Mouse (Mus musculus): ENCODE measurements around the gene Gpr25. TPM values are rescaled to one million over a fixed set of nuclear protein-coding genes. Genes with fewer than 3 reads are reported as not detected.

Gpr25 gene
- total RNA-seq, 1 experiment from 2014 or later = not detected

DNA sequence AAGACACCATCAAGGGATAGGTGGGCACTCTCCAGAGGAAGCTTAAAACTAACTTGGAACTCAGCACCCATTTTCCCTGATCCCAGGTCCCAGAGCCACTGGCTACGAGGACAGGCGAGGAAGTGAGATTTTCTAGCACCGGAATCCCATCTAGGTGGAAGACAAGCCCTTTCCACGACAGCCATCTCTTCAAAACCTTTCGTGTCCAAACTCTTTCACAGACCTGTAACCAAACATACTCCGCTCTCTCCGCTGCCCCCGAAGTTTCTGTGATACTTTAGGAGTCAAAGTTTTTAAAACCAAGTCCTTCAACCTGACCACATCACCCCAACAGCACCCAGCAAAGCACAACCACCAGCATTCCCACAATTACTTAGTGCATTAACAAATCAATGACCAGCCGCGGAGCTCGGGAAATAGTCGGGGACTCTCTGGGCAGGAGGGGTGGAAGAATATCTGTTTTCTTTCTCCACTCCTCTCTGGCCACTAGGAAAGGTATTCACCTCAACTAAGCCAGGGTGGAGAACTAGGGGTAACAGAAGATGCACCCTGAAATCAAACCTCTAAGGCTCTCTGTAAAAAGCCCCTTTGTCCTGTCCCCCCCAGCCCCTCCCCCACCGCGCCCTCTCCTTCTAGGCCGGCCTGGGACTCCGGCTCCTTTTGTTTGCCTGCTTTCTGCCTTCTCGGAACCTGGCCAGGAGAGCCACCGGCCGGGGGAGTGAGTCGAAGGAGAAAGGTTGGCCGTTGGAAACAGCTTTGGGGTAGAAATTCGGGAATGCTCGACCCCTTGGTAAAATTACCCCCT is 27.5 kb downstream of the Gpr25 start:
- no peak for DNase-seq

GRCm38 (mm10) chr1:136232285-136232926 is 28.3 kb downstream of the Gpr25 start:
- DNase-seq = no peak

DNA sequence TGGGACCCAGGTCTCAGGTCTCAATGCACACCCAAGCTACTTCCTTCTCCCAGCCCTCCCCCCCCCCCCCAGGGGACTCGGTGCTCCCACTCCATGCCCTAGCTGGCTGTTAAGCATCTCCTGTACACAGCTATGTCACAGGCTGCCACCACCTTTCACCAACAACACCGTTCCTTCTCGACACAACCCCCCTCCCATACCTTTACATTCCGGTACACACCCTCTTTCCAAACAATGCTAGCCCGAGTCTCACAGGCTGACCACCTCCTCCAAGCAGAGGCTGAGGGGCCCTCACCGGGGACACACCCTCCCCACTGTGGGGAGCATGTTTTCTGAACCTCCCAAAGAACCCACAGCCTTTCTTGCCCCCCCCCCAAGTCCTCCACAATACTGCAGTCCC is 29.1 kb downstream of the Gpr25 start:
- no peak for DNase-seq

- DNase-seq = no peak
These were observed 30.5 kb downstream of the Gpr25 start for GRCm38 (mm10) chr1:136230201-136230600.

GRCm38 (mm10) chr1:136229040-136229373 is 31.7 kb downstream of the Gpr25 start:
- no peak for DNase-seq

- DNase-seq = peak; percentile 62
These were observed 32.2 kb downstream of the Gpr25 start for GRCm38 (mm10) chr1:136228328-136229039.

DNA sequence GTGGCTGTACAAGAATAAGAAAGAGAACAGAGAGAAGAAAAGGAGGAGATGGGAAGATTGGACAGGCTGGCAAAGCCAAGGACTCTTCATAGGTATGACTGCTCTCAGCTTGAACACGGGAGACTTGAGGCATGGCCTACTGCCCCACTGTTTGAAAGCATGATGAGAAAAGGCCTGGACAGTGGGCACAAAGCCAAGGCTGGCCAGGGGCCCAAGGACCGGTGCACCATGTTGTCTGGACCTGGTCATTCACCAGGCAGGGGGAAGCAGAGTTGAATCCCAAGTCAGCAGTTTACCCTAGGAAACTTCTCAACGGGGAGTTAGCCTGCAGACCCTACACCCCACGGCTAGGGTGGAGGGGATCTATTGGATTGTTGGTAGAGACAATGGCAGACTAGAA is 32.8 kb downstream of the Gpr25 start:
- peak; percentile 81 for DNase-seq

- DNase-seq = no peak
These were observed 34.0 kb downstream of the Gpr25 start for GRCm38 (mm10) chr1:136226626-136227025.

DNA sequence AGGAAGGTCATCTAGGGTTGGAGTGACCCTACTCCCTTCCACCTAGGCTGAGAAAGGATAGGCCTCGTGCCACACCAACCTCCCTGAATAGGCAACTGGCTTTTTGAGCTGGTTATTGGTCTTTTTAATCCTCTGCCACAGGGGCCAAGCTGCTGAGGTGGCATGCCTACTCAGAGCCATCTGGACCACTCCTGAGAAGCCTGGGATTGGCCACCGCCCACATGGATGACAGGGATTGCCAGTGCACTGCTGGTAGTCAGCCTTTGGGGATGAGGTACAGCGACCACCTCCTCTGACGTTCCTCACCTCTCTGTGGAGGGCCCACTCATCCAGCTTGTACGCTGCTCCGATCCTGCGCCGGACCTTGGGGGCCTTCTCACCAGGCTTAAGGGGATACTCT is 34.8 kb downstream of the Gpr25 start:
- DNase-seq = no peak

- DNase-seq = no peak
These were observed 36.8 kb downstream of the Gpr25 start for GRCm38 (mm10) chr1:136223758-136224342.

GRCm38 (mm10) chr1:136222386-136222785 is 38.3 kb downstream of the Gpr25 start:
- DNase-seq = no peak

GRCm38 (mm10) chr1:136220037-136220871 is 40.4 kb downstream of the Gpr25 start:
- DNase-seq = no peak

GRCm38 (mm10) chr1:136214304-136214703 is 46.4 kb downstream of the Gpr25 start:
- DNase-seq = no peak

DNA sequence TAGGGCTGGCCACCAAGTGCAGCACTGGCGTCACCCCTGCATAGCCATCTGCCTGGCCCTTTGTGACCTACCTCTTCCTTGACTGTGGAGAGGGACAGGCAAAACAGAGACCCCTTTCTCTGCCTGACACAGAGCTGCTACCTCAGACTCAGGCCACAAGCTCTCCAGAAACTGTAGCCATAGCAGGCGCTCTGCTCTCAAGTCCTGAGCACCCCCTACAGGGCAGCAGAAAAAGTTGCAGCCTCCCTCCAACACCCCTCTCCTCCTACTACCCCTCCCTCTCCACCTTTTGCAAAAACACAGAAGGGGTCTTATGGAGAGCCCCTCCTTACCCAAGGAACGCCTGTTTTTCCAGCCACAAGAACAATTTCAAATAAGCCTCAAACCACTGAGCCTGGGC is 47.9 kb downstream of the Gpr25 start, which contains the start of gene Mroh3:
Mroh3 (minus strand) TSS at position 26 of the 400 bp plus-strand sequence.
- no peak for DNase-seq

Other genes starting within 250 kb of the Gpr25 start
- not detected in 2 replicates for gene Ascl5, start 210.1 kb downstream of the Gpr25 start, total RNA-seq (2021)
- gene Cacna1s, start 208.1 kb downstream of the Gpr25 start, total RNA-seq (2021) = 0.21 and 0.52 TPM in 2 replicates
- gene Kif21b, start 129.5 kb downstream of the Gpr25 start, total RNA-seq (2021) = 3.2 and 4.6 TPM in 2 replicates
- not detected in 2 replicates for gene Mroh3, start 48.0 kb downstream of the Gpr25 start, total RNA-seq (2021)
- not detected in 2 replicates for gene Inava, start 26.6 kb downstream of the Gpr25 start, total RNA-seq (2021)
- gene Camsap2, start 85.2 kb upstream of the Gpr25 start, total RNA-seq (2021) = 39.4 and 46.0 TPM in 2 replicates
- 10.4 and 15.7 TPM in 2 replicates for gene Ddx59, start 154.4 kb upstream of the Gpr25 start, total RNA-seq (2021)
- 1.6 and 2.7 TPM in 2 replicates for gene Kif14, start 205.5 kb upstream of the Gpr25 start, total RNA-seq (2021)